Mouse (Mus musculus) kidney, adult 11 months (tissue): ENCODE measurements at regions not wholly inside any gene's neighbourhood (a gene's known extent, or its start where the extent isn't known, plus 50 kb on each side); places are given as distances from the start of the nearest gene placed in this dataset.

ENCODE experiments used
- DNase-seq: peaks from one replicate; pipeline ENCODE4 v3.0.0; 2022

DNA sequence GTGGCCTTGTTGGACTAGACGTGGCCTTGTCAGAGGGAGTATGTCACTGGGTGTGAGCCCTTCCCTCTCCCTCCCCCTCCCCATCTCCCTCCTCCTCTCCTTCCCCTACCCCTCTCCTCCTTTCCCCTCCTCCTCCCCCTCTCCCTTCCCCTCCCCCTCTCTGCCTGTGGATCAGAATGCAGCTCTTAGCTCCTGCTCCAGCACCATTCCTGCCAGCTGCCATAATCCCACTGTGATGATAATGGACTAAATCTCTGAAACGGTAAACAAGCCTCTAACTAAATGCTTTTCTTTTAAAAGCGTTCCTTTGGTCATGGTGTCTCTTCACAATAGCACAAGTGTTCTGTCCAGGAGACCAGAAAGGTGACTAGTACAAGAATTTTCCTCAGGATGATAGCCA lies 573.1 kb upstream of the Gm19410 start:
- no peak for DNase-seq

DNA sequence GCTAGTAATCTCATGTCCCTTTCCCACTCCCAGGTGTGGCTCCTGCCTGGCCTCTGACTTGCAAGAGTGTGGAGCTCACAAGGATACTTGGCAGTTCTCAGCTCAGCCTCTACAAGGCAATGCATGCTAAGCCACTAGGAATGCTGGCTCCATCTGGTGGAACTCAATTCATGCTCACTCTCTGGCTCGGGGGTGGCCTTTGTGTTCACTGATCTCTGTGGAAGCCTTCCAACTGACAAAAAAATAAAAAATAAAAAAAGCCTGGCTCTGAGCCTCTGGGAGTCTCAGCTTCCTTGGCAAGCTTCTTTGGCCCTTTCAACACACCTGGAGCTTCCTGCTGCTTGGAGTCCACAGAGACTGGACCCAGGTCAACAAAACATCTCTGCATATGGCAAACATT lies 571.8 kb upstream of the Gm19410 start:
- peak; percentile 20 for DNase-seq

DNA sequence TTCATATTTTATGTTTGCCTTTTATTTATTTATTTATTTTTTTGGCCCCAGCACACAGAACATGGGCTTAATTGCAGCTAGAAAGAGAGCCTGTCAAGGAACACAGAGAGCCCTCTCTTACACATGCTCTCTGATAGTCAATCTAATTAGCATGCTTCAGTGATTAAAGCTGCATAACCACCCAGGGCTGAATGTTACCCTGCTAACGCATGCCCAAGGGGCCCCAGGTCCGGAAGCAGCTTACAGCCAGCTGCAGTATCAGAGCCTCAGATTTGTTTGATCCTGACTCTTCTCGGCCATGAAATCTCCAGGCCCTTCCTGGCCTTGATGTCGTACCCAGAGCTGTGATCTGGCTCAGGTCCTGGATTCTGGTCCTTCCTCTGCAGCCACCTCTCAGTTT lies 569.4 kb upstream of the Gm19410 start:
- no peak for DNase-seq

DNA sequence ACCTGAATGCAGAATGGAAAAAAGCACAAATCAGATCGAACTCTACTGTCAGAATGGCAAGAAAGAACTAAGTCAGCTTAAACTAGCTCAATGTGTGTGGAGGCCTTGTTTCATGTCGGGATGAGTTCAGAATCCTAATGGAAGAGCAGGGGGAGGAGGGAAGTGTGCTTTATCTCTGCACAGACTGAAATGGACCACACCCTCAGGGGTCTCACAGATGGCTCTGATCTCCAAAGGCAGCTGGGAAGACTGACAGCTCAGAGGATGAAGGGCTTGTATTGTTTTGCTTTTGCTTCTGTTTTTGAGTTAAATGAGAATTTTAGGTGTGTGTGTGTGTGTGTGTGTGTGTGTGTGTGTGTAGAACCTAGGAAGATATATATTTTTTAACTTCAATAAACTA lies 566.8 kb upstream of the Gm19410 start:
- DNase-seq = no peak

DNA sequence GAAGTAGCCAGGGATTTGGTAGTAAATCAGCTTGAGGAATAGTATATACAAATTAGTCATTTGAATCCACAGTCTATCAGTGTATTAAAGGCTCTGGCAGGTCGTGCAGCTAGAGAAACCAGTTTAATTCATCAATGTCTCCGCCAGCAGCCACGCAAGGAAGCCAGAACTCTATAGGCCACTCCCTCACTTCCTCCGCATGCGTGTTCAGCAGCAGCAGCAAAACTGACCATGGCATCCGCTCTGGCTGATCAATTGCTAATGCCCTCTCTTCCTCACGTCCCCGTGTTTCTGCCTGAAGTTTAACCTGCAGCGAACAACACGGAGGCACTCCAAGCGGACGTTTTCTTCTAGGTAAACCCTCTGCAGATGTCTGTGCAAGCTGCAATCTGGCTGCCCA lies 564.2 kb upstream of the Gm19410 start:
- DNase-seq = no peak

DNA sequence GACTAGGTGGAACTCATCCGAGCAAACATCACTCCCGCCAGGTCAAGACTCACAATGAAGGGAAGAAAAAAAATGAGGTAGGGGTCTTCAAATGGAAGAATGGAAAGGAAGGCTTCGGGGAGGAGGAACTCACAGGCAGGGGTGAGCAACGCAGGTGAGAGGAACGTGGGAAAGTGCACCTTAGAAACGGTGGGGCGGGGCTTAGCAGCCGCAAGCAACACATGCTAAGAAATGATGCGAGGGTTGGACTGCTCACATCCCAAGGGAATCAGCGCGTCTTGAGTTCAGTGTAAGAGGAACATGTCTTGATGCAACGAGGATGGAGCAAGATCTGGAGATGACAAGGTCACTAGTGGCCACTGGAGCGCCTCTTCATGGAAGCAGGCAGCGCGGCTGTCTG lies 560.6 kb upstream of the Gm19410 start:
- DNase-seq = no peak

DNA sequence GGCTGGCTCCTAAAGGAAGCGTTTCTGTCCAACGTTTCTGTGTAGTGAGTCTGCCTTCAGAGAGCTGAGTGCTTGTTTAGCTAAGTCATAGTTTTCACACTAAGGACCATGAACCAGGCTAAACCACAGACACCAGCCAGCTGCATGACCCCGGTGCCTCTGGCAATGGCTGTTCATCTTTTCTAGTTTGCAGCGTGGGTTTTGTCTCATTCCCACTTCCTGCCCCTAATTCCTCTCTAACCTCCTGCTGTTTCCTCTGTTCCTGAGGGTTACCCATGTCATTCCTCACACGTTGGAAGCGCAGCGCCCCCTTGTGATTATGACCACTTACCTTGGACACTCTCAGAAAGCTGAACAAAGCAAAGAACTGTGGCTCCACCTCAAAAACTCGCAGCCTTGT lies 560.1 kb upstream of the Gm19410 start:
- DNase-seq = peak; percentile 36

DNA sequence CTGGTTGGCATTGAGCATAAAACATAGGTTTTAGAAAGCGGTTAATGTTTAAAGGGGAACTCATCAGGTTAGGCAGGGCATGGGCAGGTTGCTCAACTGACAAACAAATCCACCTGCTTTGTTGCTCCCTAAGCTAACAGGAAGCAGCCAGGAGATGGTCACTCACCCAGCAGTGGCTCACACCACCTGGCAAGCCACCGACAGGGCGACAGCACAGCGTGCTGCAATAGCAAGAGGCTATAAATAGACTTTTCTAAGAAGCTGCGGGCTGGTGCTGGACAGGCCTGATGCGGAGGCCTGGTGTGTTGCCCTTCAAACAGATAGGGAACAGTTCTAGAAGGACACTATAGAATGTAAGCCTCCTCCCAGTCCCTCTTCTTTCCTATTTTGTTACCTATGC lies 559.3 kb upstream of the Gm19410 start:
- DNase-seq = peak; percentile 27

DNA sequence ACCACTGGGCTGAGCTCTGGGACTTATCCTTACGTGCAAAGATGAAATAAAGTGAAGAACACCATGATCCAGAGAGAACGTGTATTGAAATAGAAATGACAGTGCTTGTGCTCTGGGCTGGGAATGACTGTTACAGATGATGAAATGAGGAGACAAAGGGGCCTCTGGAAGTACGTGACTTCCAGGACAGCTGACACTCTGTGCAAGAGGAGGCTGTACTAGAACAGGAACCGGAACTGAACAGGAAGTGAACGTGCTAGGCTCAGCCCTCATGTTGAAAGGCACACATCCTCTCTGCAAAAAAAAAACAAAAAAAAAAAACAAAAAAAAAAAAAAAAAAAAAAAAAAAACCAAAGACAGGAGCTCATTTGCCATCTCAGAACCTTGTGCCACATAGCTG lies 557.2 kb upstream of the Gm19410 start:
- no peak for DNase-seq

DNA sequence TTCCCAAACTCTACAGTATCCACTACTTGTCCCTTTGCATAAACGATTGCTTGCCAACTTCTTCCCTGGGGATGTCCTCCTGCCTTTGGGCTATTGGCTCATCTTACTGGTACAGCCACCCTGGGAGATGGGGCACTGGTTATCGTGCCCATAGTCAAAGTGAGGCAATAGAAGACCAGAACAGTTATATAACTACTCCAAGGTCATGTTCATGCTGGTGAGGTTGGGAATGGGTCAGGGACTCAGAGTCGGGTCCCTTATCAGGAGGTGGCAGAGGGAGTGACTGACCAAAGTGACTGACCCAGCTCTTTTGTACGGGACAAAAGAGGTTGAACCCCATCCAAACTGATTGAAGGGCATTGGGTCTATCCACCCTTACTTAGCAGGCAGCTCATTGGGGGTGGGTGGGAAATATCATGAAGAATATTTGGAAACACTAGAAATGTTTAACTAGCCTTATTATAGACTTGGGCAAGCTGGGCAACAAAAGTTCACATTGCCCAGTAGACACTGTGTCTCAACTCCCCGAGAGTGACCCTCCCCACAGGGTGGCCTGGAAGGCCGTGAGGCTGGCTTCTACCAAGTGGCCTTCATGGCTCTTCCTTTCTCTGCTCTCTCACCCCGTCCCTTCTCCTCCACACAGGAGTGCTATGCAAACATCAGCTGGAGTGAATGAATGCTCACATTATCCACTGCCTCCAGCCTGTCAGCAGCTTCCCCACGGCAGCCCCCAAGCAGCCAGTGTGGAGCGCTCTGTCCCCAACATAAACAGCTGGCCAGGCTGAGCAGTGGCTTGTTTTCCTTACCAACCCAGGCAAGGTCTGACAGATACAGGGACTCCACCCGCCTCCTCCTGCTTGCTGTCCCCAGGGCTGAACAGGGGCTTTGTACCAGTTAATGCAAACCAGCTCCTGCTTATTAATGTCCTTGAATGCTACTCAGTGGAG lies 553.8 kb upstream of the Gm19410 start:
- DNase-seq = no peak

DNA sequence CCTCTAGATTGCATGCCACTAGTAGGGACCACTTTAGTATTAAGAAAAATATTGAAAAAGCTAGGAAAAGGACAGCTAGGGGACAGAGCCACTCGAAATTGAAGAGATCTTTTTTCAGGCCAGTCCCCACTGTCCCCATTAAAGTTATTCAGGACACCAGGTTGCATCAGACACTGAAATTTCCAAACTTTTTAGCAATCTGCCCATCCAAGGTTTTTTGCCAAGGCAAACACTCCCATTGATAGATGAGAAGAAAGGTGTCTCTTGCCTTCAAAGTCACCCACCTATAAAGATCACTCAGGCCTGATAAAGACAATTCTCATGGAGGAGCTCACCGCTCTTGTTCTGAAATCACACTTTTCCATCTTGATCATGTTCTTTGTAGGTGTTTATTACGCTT lies 552.1 kb upstream of the Gm19410 start:
- DNase-seq = no peak

DNA sequence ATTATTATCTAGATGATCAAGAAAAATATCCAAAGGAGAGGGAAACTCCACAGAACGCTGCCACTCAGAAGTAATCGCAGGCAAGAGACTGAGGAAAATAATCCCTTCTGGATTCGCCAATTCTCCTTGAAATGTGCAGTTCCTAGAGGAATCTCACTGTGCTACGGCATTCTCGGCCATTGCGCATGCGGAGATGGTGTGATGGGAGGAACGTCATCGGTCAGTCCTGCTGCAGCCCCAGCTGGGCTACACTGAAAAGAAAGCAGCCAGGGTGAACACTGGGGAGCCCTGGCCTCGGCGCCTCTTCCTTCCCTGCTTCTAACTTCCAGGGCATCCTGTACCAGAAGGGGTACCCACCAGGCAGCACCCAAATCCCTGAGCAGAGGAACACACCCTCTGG lies 548.0 kb upstream of the Gm19410 start:
- no peak for DNase-seq

DNA sequence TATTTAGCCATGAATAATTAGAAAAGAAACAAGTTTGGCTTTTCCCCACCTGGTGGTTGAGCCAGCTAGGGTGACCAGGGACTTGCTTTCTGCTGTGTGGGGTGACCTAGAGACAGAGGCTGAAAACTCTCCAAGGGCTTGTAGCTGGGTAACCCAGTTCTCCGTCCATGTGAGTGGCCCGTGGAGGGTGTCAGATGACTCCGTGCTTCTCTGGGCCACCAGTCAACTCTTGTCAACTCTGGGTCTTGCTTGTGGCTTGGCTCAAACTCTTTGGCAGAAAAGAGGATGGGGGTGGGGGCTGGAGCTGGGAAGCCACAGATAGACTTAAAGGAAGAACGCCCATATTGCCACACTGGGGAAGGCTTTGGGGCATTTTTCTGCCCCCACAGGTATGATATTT lies 547.3 kb upstream of the Gm19410 start:
- peak; percentile 14 for DNase-seq

DNA sequence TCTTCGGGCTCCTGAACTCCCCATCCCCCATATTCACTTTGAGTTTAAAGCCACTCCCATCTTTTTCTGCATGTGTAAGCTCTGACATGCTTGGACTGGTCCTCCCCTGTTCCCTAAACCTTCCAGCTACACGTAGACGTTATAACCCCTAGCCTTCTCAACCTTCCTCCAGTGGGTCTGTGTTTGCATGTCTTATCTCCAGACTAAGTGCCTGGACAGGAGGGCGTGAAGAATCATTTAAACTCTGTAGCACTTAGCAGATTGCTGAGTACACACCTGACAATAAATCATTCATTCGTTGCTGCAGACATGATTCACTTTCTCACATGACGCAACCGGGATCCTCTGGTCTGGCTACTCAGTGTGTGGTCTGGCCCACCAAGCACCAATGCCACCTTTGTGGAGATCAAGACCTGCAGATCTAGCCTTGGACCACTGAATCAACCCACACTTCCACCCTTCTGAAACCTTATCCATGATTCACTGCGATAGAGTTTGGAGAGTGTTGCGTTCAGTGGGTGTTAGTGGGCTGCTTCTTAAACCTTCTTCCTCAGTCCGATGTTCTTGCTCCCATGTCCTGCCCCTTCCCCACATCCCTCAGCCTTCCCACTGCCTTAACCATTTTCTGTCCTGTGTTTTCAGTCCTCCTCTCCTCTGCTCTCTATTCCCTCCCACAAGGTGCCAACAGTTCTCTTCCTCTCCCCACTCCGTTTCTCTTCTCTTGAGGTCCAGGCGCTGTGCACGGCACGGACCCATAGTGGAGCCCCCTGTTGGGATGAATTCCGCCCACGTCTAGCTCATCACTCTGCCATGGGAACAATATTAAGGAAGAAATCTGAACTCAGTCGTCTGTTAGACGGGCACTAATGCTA lies 541.3 kb upstream of the Gm19410 start:
- no peak for DNase-seq

DNA sequence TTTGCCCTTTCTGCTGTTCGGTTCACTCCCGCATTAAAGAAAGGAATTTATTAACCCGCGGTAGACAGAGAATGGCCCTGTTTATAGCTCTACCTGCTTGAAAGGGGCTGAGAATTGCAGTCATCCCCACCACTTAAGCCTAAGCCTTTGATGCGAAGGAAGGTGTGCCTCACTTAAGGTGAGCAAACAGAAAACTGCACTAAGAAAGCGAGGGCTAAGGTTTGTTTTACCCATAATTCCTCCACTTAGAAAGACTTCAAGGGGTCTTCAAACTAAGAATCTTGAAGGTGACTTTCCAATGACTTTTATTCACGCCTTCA lies 540.7 kb upstream of the Gm19410 start:
- DNase-seq = no peak

DNA sequence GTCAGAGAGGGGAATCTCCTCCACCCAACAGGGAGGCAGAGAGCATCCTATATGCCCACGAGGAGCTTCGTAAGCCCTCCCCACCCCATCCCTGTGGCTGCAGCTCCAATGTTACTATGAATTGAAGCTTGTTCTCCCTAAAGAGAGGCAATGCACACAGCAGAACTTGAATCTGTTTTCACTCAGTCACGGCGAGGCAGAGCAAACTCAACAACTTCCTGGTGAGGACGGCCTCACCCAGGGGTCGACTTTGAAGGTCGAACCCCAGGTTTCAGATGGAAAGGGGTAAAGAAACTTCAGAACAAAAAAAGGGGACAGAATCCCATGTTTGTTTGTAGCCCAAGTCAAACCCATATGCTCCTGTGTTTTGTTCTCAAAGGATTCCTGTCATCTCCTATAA lies 538.5 kb upstream of the Gm19410 start:
- no peak for DNase-seq

DNA sequence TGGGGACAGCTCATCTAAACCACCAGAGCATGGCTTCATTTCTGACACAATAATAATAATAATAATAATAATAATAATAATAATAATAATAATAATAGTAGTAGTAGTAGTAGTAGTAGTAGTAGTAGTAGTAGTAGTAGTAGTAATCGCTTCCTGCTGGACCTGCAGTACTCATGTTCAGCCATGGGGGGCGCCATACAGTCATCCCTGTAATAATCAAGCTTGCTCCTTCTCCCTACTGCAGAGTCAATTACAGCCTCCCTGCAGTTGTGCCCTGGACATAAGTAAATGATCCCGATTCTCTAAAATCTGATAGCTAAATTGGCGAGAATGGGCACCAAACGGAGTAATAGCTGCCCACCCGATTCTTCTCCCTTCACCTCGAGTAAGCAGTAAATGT lies 537.1 kb upstream of the Gm19410 start:
- DNase-seq = no peak

DNA sequence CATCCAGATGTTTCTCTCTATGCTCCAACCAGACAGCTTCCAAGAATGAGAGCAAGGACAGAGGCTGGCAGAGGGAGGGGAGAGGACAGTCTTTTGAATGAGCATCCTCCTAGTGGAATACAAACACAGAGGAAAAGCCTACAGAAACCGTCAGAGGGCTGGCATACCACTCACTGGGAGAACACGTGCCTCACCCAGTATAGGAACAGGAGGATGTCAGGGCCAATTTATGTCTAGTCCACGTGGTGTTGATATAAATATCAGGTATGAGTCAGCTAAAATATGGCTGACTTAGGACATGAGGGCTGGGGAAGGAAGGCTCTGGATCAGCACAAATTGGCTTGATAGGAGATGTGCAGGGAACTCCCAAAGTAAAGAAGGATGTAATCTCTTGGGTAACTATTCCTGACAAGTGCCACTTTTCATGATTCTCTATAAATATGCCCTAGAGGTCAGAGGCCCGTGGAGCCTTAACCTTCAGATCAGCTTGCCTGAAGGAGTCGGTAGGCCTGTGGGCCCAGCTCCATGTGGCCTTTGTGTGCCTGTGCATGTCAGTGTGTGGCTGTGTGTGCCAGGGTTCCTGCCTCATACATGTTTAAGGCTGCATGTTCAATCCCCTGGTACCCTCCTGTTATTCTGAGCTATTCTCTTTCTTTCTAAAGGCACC lies 531.9 kb upstream of the Gm19410 start:
- no peak for DNase-seq

DNA sequence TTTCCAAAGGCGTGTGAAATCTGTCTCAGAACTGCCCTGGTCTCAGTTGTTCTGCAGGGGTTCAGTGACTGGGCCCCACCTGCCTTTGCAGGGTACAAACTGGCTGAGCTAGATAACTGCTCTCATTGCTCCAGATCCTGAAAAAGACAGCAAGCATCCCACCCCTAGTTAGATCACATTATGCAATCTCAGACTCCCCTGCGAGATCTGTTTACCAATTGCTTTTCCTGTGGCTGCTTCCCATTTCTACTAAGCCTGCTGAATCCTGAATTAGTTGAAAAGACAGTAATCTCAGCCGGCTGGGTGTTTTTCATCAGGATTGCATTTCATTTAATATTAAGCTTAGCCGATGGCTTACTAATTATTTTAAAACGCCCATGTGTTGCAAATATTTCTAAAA lies 531.2 kb upstream of the Gm19410 start:
- no peak for DNase-seq

DNA sequence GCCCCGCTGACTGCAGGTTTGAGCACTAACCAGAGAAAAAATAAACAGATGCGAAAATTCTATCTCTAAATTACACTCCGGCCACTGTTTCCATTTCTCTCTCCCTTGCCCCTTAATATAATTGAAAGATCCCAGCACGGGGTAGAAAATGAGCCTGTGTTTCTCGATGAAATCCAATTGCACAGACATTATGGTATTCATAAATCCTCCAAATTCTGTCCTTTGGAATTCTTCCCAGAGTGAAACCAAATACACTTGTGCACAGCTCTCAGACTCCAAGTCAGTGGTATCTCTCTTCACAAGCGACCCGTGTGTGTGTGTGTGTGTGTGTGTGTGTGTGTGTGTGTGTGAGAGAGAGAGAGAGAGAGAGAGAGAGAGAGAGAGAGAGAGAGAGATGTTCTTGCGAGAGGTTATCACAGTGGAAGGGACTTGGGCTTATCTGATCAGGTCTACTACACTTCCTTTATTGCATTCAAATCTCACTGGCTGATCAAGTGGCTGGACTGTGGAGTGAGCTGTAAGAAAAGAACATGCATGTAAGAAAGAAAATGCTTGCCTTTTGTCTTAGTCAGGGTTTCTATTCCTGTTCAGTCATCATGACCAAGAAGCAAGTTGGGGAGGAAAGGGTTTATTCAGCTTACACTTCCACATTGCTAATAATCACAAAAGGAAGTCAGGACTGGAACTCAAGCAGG lies 529.6 kb upstream of the Gm19410 start:
- no peak for DNase-seq

DNA sequence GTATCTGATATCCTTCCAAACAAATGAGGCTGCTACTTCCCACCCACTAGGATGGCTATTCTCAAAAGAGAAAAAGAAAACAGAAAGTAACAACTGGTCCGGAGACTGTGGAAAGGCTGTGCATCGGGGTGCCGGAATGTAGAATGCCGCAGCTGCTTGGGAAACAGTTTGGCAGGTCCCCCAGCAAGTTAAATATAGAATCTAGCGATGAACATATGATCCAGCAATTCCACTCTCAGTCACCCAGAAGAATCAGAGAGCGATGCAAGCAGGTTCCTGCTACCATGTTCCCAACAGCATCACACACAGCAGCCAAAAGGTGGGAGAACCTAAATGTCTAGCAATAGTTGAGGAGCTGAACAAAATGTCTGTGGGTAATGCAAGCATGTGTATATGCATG lies 528.3 kb upstream of the Gm19410 start:
- DNase-seq = no peak

DNA sequence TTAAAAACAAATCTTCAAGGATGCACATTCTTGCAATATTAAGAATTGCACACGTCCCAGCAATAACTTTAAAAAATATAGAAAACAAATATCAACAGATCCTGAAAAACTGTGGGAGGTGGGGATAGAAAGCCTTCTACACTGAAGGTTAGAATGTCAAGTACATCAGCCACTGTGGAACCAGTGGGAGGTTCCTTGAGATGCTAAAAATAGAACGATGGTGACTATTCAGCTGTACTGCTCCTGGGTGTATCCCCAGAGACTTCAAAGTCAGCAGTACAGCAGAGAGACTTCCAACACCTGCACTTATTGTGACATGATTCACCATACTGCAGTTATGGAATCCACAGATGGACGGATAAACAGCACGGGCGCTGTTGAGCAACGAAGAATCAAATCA lies 524.7 kb upstream of the Gm19410 start:
- DNase-seq = no peak

DNA sequence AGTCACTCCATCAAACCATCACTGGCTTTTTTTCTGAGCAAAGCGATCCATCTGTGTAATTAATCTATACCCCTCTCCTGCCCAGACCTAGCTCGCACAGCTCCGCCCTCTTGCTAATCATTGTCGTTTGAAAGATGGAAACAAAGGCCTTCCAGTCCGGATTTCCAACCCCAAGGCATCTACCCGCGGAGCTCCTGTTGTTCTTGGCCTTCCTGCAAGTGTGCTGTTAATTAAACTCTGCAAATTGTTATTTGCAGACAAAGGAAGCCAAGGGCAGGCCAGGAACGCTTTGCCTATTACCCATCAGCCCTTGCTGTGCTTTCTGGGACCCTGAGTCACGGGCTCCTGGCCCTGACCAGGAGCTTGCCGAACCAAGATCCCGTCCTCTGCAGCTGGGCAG lies 522.0 kb upstream of the Gm19410 start:
- no peak for DNase-seq
